Mouse (Mus musculus) thymus, adult 2 months (tissue): ENCODE results near the gene Izumo4.

Source experiments
- CTCF ChIP-seq: fragments of 200-500 bp; IDR thresholded peaks from 2 replicates; pipeline ENCODE4 v1.5.1; 2012; ENCODE audit warnings: mild to moderate bottlenecking, control low read depth, low read length, moderate library complexity, borderline replicate concordance; ENCODE audit not compliant: control insufficient read depth, poor library complexity, insufficient read depth; ENCODE audit errors: extremely low read depth
- POLR2A ChIP-seq: fragments of 200-500 bp; IDR thresholded peaks from 2 replicates; pipeline ENCODE4 v1.6.1; 2012; ENCODE audit warnings: mild to moderate bottlenecking, low read length, control low read depth, moderate library complexity; ENCODE audit not compliant: control insufficient read depth, poor library complexity, insufficient read depth; ENCODE audit errors: extremely low read depth

GRCm38 (mm10) chr10:80684984-80685383 is 17.0 kb upstream of the Izumo4 start:
- TF ChIP-seq CTCF (no peak), POLR2A (no peak)
